Mouse (Mus musculus) myocyte (in vitro differentiated cells): ENCODE data around the gene Ubap1.

Experiments
- CEBPB ChIP-seq: IDR thresholded peaks from 2 replicates; pipeline ENCODE4 v1.6.1; 2011; ENCODE audit warnings: mild to moderate bottlenecking, moderate library complexity; ENCODE audit not compliant: poor library complexity, insufficient read depth, severe bottlenecking
- E2F4 ChIP-seq: IDR thresholded peaks from one replicate; pipeline ENCODE4 v1.6.1; 2011; ENCODE audit warnings: mild to moderate bottlenecking, control low read depth, moderate library complexity; ENCODE audit not compliant: insufficient read depth
- MAX ChIP-seq: IDR thresholded peaks from one replicate; pipeline ENCODE4 v1.6.1; 2011; ENCODE audit warnings: low read depth, mild to moderate bottlenecking, control low read depth
- POLR2A ChIP-seq: IDR thresholded peaks from one replicate; pipeline ENCODE4 v1.6.1; 2011; ENCODE audit warnings: low read depth, mild to moderate bottlenecking, control low read depth, moderate library complexity; ENCODE audit not compliant: insufficient read length
- POLR2AphosphoS2 ChIP-seq: IDR thresholded peaks from one replicate; pipeline ENCODE4 v1.6.1; 2011; ENCODE audit warnings: low read depth, control low read depth; ENCODE audit not compliant: insufficient read length
- SRF ChIP-seq: IDR thresholded peaks from one replicate; pipeline ENCODE4 v1.6.1; 2011; ENCODE audit warnings: low read depth; ENCODE audit not compliant: control insufficient read depth, insufficient read length
- USF1 ChIP-seq: IDR thresholded peaks from one replicate; pipeline ENCODE4 v1.6.1; 2011; ENCODE audit warnings: low read depth, mild to moderate bottlenecking, control low read depth, moderate library complexity

- TF ChIP-seq E2F4 (no peak), POLR2A (no peak), POLR2AphosphoS2 (no peak), SRF (no peak), MAX (no peak), USF1 (no peak), CEBPB (no peak)
Measured at GRCm38 (mm10) chr4:41369702-41370437, 21.1 kb downstream of the Ubap1 start.
